Mouse (Mus musculus) heart, embryonic 14.5 days (tissue): ENCODE results near the gene A130010J15Rik. TPM values are rescaled to one million over a fixed set of nuclear protein-coding genes. Genes with fewer than 3 reads are reported as not detected.

Source experiments
- ATAC-seq: fragments of 200-750 bp; cut with Nextera tagmentation; 2 replicates; pipeline ENCODE4 v1.8.0; 2017; ENCODE audit warnings: low read depth, moderate TSS enrichment; ENCODE audit not compliant: insufficient number of reproducible peaks, insufficient read depth, low FRiP score
- H3K27ac ChIP-seq, 2 experiments: fragments of 200-500 bp in 1 of 2; fragments of 300-500 bp in 1 of 2; sonication (generic) in 1 of 2; replicated peaks in 1 of 2; 2 replicates each; pipeline ENCODE4 v1.5.1; 2012 to 2014; ENCODE audit warnings: low read depth in 2 of 2, low read length in 2 of 2, control low read depth in 1 of 2, mild to moderate bottlenecking in 1 of 2, mixed read lengths in 1 of 2; ENCODE audit not compliant: control insufficient read depth in 1 of 2, insufficient read depth in 1 of 2
- H3K27me3 ChIP-seq: fragments of 300-500 bp; sonication (generic); 2 replicates; pipeline ENCODE4 v1.6.1; 2014; ENCODE audit warnings: mild to moderate bottlenecking, low read length, control low read depth; ENCODE audit not compliant: control insufficient read depth, insufficient read depth
- H3K36me3 ChIP-seq: fragments of 300-500 bp; sonication (generic); 2 replicates; pipeline ENCODE4 v1.6.1; 2014; ENCODE audit warnings: mild to moderate bottlenecking, control low read depth, low read length, mixed read lengths; ENCODE audit not compliant: control insufficient read depth, insufficient read depth
- H3K4me1 ChIP-seq, 2 experiments: fragments of 200-500 bp in 1 of 2; fragments of 300-500 bp in 1 of 2; sonication (generic) in 1 of 2; 2 replicates each; pipeline ENCODE4 v1.6.1; 2012 to 2014; ENCODE audit warnings: low read length in 2 of 2, control low read depth in 1 of 2, mixed read lengths in 1 of 2; ENCODE audit not compliant: control insufficient read depth in 2 of 2, insufficient read depth in 2 of 2
- H3K4me2 ChIP-seq: fragments of 300-500 bp; sonication (generic); 2 replicates; pipeline ENCODE4 v1.6.1; 2014; ENCODE audit warnings: mild to moderate bottlenecking, low read length
- H3K4me3 ChIP-seq, 2 experiments: fragments of 200-500 bp in 1 of 2; fragments of 300-500 bp in 1 of 2; sonication (generic) in 1 of 2; 2 replicates each; pipeline ENCODE4 v1.5.1; 2012 to 2014; ENCODE audit warnings: low read length in 2 of 2, mild to moderate bottlenecking in 2 of 2, control low read depth in 1 of 2, low read depth in 1 of 2, moderate library complexity in 1 of 2; ENCODE audit not compliant: control insufficient read depth in 1 of 2, insufficient read depth in 1 of 2
- H3K9ac ChIP-seq: fragments of 300-500 bp; sonication (generic); 2 replicates; pipeline ENCODE4 v1.6.1; 2014; ENCODE audit warnings: mild to moderate bottlenecking, low read length
- H3K9me3 ChIP-seq: fragments of 300-500 bp; sonication (generic); 2 replicates; pipeline ENCODE4 v1.6.1; 2016; ENCODE audit warnings: low read length, control low read depth; ENCODE audit not compliant: control insufficient read depth
- WGBS: fragments of 180-500 bp; shearing (Covaris S2); extraction: QIAGEN DNeasy Blood & Tissue Kit; methylation state at CpG from one replicate; pipeline ENCODE4 v1.1.7; 2014; 5-methylcytosine and 5-hydroxymethylcytosine counted together
- polyA plus RNA-seq: library from polyadenylated mRNA; unstranded; fragments of >200 nt; fragmentation: Nextera tagmentation; extraction: Ambion mirVana; gene quantifications from 2 replicates; pipeline ENCODE4 v1.2.1, GENCODE M21; 2014

The A130010J15Rik gene
- polyA plus RNA-seq, 1 experiment from 2014 or later, result 13.4 TPM

GRCm38 (mm10) chr1:193220408-193220807 is 52.6 kb downstream of the A130010J15Rik start:
- 50% methylated on average over 5 of the region's 5 CpGs for WGBS
- Histone ChIP-seq H3K27ac (no peak overlapping the region), H3K4me3 (no peak overlapping the region), H3K4me1 (no peaks in the 10 kb centered on the region; a peak in 1 of 4 replicates), H3K9ac (no peak overlapping the region), H3K27me3 (no peaks in the 10 kb centered on the region), H3K9me3 (no peaks in the 10 kb centered on the region), H3K4me2 (no peak overlapping the region), H3K36me3 (no peaks in the 10 kb centered on the region)
- no peak for ATAC-seq

GRCm38 (mm10) chr1:193225531-193225930 is 57.7 kb downstream of the A130010J15Rik start:
- no peaks in the 10 kb centered on the region for H3K27me3 ChIP-seq
- ATAC-seq, result no peak
- H3K9me3 ChIP-seq, result no peaks in the 10 kb centered on the region
- no peak overlapping the region for H3K9ac ChIP-seq
- H3K4me3 ChIP-seq, result no peak overlapping the region
- no peaks in the 10 kb centered on the region for H3K36me3 ChIP-seq
- peaks cover 0 to 7% of the 10 kb centered on the region in 2 experiments; a peak in 2 of 4 replicates for H3K4me1 ChIP-seq
- whole genome bisulfite sequencing, result 56% methylated on average over 3 of the region's 3 CpGs
- H3K27ac ChIP-seq, result no peak overlapping the region
- no peak overlapping the region for H3K4me2 ChIP-seq

GRCm38 (mm10) chr1:193226114-193226513 is 58.3 kb downstream of the A130010J15Rik start:
- Histone ChIP-seq H3K4me2 (no peak overlapping the region), H3K27ac (no peak overlapping the region), H3K4me3 (no peak overlapping the region), H3K27me3 (no peaks in the 10 kb centered on the region), H3K36me3 (no peaks in the 10 kb centered on the region), H3K9me3 (no peaks in the 10 kb centered on the region), H3K4me1 (peaks cover 3 to 7% of the 10 kb centered on the region in 2 experiments; a peak in 2 of 4 replicates), H3K9ac (no peak overlapping the region)
- WGBS, result 82% methylated on average over 4 of the region's 4 CpGs
- ATAC-seq, result no peak

GRCm38 (mm10) chr1:193226724-193227522 is 59.1 kb downstream of the A130010J15Rik start:
- Histone ChIP-seq H3K9ac (no peak overlapping the region), H3K4me1 (peaks cover 3 to 7% of the 10 kb centered on the region in 2 experiments; a peak in 2 of 4 replicates), H3K4me3 (no peak overlapping the region), H3K36me3 (no peaks in the 10 kb centered on the region), H3K9me3 (no peaks in the 10 kb centered on the region), H3K27ac (peak overlapping the region in 1 of 2 experiments; percentile 3; a peak in 1 of 4 replicates), H3K4me2 (no peak overlapping the region), H3K27me3 (no peaks in the 10 kb centered on the region)
- WGBS, result 32% methylated on average over 7 of the region's 7 CpGs
- no peak for ATAC-seq

Other genes with a start within 250 kb of the A130010J15Rik start
- 0.62 and 1.4 TPM in 2 replicates for gene Syt14, start 132.3 kb upstream of the A130010J15Rik start, polyA plus RNA-seq
- 6.3 and 6.4 TPM in 2 replicates for gene Diexf, start 37.8 kb upstream of the A130010J15Rik start, polyA plus RNA-seq
- gene Irf6, start 14.9 kb upstream of the A130010J15Rik start, polyA plus RNA-seq, result 6.1 and 7.2 TPM in 2 replicates
- gene Traf3ip3, start 33.7 kb downstream of the A130010J15Rik start, polyA plus RNA-seq, result 1.5 and 1.9 TPM in 2 replicates
- gene Lamb3, start 39.7 kb downstream of the A130010J15Rik start, polyA plus RNA-seq, result 2.9 and 3.1 TPM in 2 replicates
- gene Hsd11b1, start 96.0 kb downstream of the A130010J15Rik start, polyA plus RNA-seq, result 1.6 TPM in 2 replicates
- 103 and 111 TPM in 2 replicates for gene G0s2, start 105.2 kb downstream of the A130010J15Rik start, polyA plus RNA-seq
- gene Camk1g, start 202.3 kb downstream of the A130010J15Rik start, polyA plus RNA-seq, result 9.4 and 9.9 TPM in 2 replicates